Mouse (Mus musculus) liver, postnatal 0 days (tissue): ENCODE results near the gene Snx17.

ENCODE experiments used
- CTCF ChIP-seq: sonication (generic); IDR thresholded peaks from 2 replicates; pipeline ENCODE4 v1.5.1; 2016; ENCODE audit warnings: antibody characterized with exemption, low read depth
- EP300 ChIP-seq: IDR thresholded peaks from 2 replicates; pipeline ENCODE4 v1.6.1; 2016; ENCODE audit warnings: antibody characterized with exemption, low read depth, mild to moderate bottlenecking

DNA sequence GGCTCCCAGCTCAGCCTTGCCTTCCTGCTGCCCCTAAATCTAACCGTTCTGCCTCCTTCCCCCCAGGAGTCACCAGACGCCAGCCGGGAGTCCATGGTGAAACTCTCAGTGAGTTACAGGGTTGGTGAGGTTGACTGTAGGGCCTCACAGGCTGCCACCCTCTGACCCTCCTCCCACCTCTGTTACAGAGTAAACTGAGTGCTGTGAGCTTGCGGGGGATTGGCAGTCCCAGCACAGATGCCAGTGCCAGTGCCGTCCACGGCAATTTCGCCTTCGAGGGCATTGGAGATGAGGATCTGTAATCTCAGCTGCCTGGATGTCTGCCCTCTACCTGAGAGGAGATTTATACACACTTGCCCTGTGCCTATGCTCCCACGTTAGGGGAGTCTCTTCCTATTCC, 5.1 kb downstream of the Snx17 start:
- no peak for TF ChIP-seq CTCF
- TF ChIP-seq EP300, result no peak
